Mouse (Mus musculus) bone marrow, adult 2 months (tissue): ENCODE data around the gene Gm11444.

ENCODE experiments used
- CTCF ChIP-seq: fragments of 200-500 bp; IDR thresholded peaks from 2 replicates; pipeline ENCODE4 v1.5.1; 2011; ENCODE audit warnings: low read length, control low read depth; ENCODE audit not compliant: control insufficient read depth, insufficient read depth
- POLR2A ChIP-seq: fragments of 200-500 bp; IDR thresholded peaks from 2 replicates; pipeline ENCODE4 v1.6.1; 2011; ENCODE audit warnings: low read depth, mild to moderate bottlenecking, control low read depth, low read length, borderline replicate concordance; ENCODE audit not compliant: control insufficient read depth

DNA sequence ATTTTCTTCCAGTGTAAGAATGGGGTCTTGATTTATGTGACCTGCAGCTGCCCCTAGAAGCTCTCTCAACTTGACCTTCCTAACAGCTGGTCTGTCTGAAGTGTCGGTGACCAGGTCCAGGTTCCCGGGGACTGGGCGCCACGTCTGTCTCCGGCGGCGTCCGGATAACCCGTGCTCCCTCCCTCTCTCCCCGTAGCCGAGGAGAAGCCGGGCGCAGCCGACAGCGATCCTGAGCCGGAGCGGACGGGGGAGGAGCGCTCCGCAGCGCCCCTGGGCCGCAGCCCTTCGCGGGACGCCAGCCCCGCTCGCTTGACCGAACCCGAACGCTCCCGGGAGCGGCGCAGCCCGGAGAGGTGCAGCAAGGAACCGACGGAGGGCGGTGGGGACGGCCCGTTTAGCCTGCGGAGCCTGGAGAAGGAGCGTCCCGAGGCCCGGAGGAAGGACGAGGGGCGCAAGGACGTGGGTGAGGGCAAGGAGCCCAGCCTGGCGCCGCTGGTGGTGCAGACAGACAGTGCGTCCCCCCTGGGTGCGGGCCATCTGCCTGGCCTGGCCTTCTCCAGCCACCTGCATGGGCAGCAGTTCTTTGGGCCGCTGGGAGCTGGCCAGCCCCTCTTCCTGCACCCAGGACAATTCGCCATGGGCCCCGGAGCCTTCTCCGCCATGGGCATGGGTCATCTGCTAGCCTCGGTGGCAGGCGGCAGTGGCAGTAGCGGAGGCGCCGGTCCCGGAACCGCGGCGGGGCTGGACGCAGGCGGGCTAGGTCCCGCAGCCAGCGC, 12.3 kb downstream of the Gm11444 start:
- TF ChIP-seq POLR2A, result no peak
- TF ChIP-seq CTCF, result no peak
